ENCODE assay signal across 30 mouse cellular contexts in genomic region chr2:129526322-129526721, GRCm38 (mm10). TPM values are rescaled to one million over a fixed set of nuclear protein-coding genes. Genes with fewer than 3 reads are reported as not detected.
DNase-seq lines count a peak whose midpoint lies in the region; ATAC-seq and TF ChIP-seq lines count a peak whose summit lies in the region.
"Had no signal": no experiment of that assay in that cellular context is flagged by ENCODE, and none has a peak within 500 bp of the region (broad histone marks: within the 10 kb centered on the region; RNA-seq: fewer than 3 reads in every experiment).

No protein-coding gene starts in this region.

- no peaks in the 10 kb centered on the region for H3K36me3 ChIP-seq in kidney, embryonic 16.5 days (ENCODE audit: insufficient read depth, low read length)
- H3K36me3 ChIP-seq in limb, embryonic 11.5 days (ENCODE audit: control insufficient read depth, insufficient read depth, low read length): no peaks in the 10 kb centered on the region
- no peaks in the 10 kb centered on the region for H3K36me3 ChIP-seq in liver, embryonic 14.5 days (replicated peaks; ENCODE audit: control insufficient read depth, insufficient read depth, low read depth)
- H3K36me3 ChIP-seq in stomach, embryonic 16.5 days (ENCODE audit: control insufficient read depth, insufficient read depth, low read length): no peaks in the 10 kb centered on the region
- H3K36me3 ChIP-seq: embryonic facial prominence, embryonic 12.5 days; hindbrain, embryonic 10.5 days; midbrain, embryonic 12.5 days; neural tube, embryonic 12.5 days had no signal

- WGBS in kidney, embryonic 16.5 days: 54% methylated on average over 4 of the region's 4 CpGs
- 75% methylated on average over 4 of the region's 4 CpGs for WGBS in limb, embryonic 11.5 days
- WGBS in liver, embryonic 14.5 days (ENCODE audit: insufficient replicate concordance): 51% methylated on average over 4 of the region's 4 CpGs
- WGBS in stomach, embryonic 16.5 days: 47% methylated on average over 4 of the region's 4 CpGs

- 0 out of 2 replicates have a peak, but pooled peaks have one; percentile 15 for ATAC-seq in kidney, embryonic 16.5 days (ENCODE audit: low FRiP score, low TSS enrichment)
- no peak for ATAC-seq in limb, embryonic 11.5 days (ENCODE audit: insufficient number of reproducible peaks, low FRiP score, low TSS enrichment, low read depth)
- ATAC-seq in liver, embryonic 14.5 days (ENCODE audit: insufficient read depth): peak; percentile 65
- no peak for ATAC-seq in stomach, embryonic 16.5 days (ENCODE audit: insufficient read depth, low FRiP score)
- ATAC-seq: forebrain, postnatal 0 days; hindbrain, postnatal 0 days; intestine, embryonic 16.5 days had no signal

- TF ChIP-seq EP300 in liver, embryonic 14.5 days (IDR thresholded peaks at IDR 0.05; ENCODE audit: low read depth): no peak

- H3K27ac ChIP-seq in kidney, embryonic 16.5 days (ENCODE audit: low read length): no peak overlapping the region
- no peak overlapping the region for H3K27ac ChIP-seq in limb, embryonic 11.5 days (replicated peaks; ENCODE audit: low read depth, low read length)
- no peak overlapping the region for H3K27ac ChIP-seq in liver, embryonic 14.5 days
- H3K27ac ChIP-seq in stomach, embryonic 16.5 days (ENCODE audit: low read length): peak overlapping the region; percentile 78
- no peak overlapping the region for H3K27ac ChIP-seq in left cerebral cortex, adult 2 months
- H3K27ac ChIP-seq: embryonic facial prominence, embryonic 12.5 days; hindbrain, embryonic 10.5 days; hindbrain, postnatal 0 days; midbrain, embryonic 12.5 days; neural tube, embryonic 12.5 days had no signal

- no peaks in the 10 kb centered on the region for H3K9me3 ChIP-seq in kidney, embryonic 16.5 days (ENCODE audit: low read length)
- no peaks in the 10 kb centered on the region for H3K9me3 ChIP-seq in limb, embryonic 11.5 days (ENCODE audit: control insufficient read depth, low read length)
- H3K9me3 ChIP-seq in liver, embryonic 14.5 days (ENCODE audit: control insufficient read depth, low read length): no peaks in the 10 kb centered on the region
- H3K9me3 ChIP-seq in stomach, embryonic 16.5 days (replicated peaks; ENCODE audit: control insufficient read depth, low read length): no peaks in the 10 kb centered on the region
- H3K9me3 ChIP-seq: embryonic facial prominence, embryonic 12.5 days; hindbrain, embryonic 10.5 days; midbrain, embryonic 12.5 days; neural tube, embryonic 12.5 days had no signal

- H3K27me3 ChIP-seq in kidney, embryonic 16.5 days (ENCODE audit: insufficient read depth, low read length): no peaks in the 10 kb centered on the region
- H3K27me3 ChIP-seq in limb, embryonic 11.5 days (ENCODE audit: control insufficient read depth, insufficient read depth, low read length): no peaks in the 10 kb centered on the region
- no peaks in the 10 kb centered on the region for H3K27me3 ChIP-seq in liver, embryonic 14.5 days (ENCODE audit: control insufficient read depth, insufficient read depth, low read length)
- H3K27me3 ChIP-seq in stomach, embryonic 16.5 days (ENCODE audit: control insufficient read depth, insufficient read depth, low read length): no peaks in the 10 kb centered on the region
- H3K27me3 ChIP-seq: embryonic facial prominence, embryonic 12.5 days had no signal

- H3K4me3 ChIP-seq in kidney, embryonic 16.5 days (ENCODE audit: low read length): no peak overlapping the region
- no peak overlapping the region for H3K4me3 ChIP-seq in limb, embryonic 11.5 days (ENCODE audit: low read depth, low read length)
- no peak overlapping the region for H3K4me3 ChIP-seq in liver, embryonic 14.5 days (ENCODE audit: insufficient read depth in 1 of 2, low read depth in 2 of 2, low read length in 2 of 2)
- H3K4me3 ChIP-seq in stomach, embryonic 16.5 days (replicated peaks; ENCODE audit: low read length): no peak overlapping the region
- H3K4me3 ChIP-seq in left cerebral cortex, adult 2 months: no peak overlapping the region
- H3K4me3 ChIP-seq: embryonic facial prominence, embryonic 12.5 days; hindbrain, embryonic 10.5 days; midbrain, embryonic 12.5 days; neural tube, embryonic 12.5 days had no signal

- no peak for TF ChIP-seq CTCF in liver, embryonic 14.5 days (IDR thresholded peaks at IDR 0.05; ENCODE audit: low read depth)
- TF ChIP-seq CTCF in left cerebral cortex, adult 2 months (IDR thresholded peaks at IDR 0.05): no peak

- peaks cover 6% of the 10 kb centered on the region; the same call in 1 of the 2 replicates for H3K4me1 ChIP-seq in kidney, embryonic 16.5 days (ENCODE audit: insufficient read depth, low read length)
- peaks cover 5% of the 10 kb centered on the region; the same call in 1 of the 2 replicates for H3K4me1 ChIP-seq in limb, embryonic 11.5 days (ENCODE audit: control insufficient read depth, insufficient read depth, low read length)
- H3K4me1 ChIP-seq in liver, embryonic 14.5 days (replicated peaks; ENCODE audit: control insufficient read depth in 2 of 2, insufficient read depth in 2 of 2, low read length in 1 of 2): peaks cover 0 to 7% of the 10 kb centered on the region in 2 experiments; a peak in 2 of 4 replicates
- peaks cover 29% of the 10 kb centered on the region for H3K4me1 ChIP-seq in stomach, embryonic 16.5 days (ENCODE audit: control insufficient read depth, insufficient read depth, low read length)

- H3K4me2 ChIP-seq in kidney, embryonic 16.5 days (replicated peaks; ENCODE audit: low read depth, low read length): no peak overlapping the region
- H3K4me2 ChIP-seq in limb, embryonic 11.5 days (ENCODE audit: low read depth, severe bottlenecking): no peak overlapping the region
- no peak overlapping the region for H3K4me2 ChIP-seq in liver, embryonic 14.5 days (ENCODE audit: low read depth)
- H3K4me2 ChIP-seq in stomach, embryonic 16.5 days (ENCODE audit: low read depth, low read length): no peak overlapping the region
- H3K4me2 ChIP-seq: embryonic facial prominence, embryonic 12.5 days; heart, embryonic 11.5 days; midbrain, embryonic 12.5 days; neural tube, embryonic 12.5 days had no signal

- DNase-seq in kidney, postnatal 36 days: no peak
- peak; percentile 16 for DNase-seq in limb, embryonic 11.5 days (ENCODE audit: low spot score)
- DNase-seq in liver, embryonic 14.5 days (ENCODE audit: low read depth in 3 of 3, low spot score in 3 of 3): peak in 1 of 3 experiments; percentile 15
- DNase-seq in ovary, postnatal 10 days (ENCODE audit: low spot score): no peak
- DNase-seq in left cerebral cortex, adult 2 months (ENCODE audit: extremely low spot score in 1 of 2, low spot score in 2 of 2): no peak
- DNase-seq: adrenal gland, adult 2 months; cerebellum, adult 11-12 months; cerebellum, postnatal 14 days; forebrain, postnatal 0 days; kidney, adult 9 months; kidney, postnatal 25 days; layer of hippocampus, postnatal 36 days; lung, adult 18-20 months; lung, postnatal 14 days had no signal

- intact Hi-C loops in left cerebral cortex, adult 2 months (cut with DNase I): no loop called here

- no peak overlapping the region for H3K9ac ChIP-seq in kidney, embryonic 16.5 days (replicated peaks; ENCODE audit: low read length)
- H3K9ac ChIP-seq in limb, embryonic 11.5 days (ENCODE audit: low read length): no peak overlapping the region
- no peak overlapping the region for H3K9ac ChIP-seq in liver, embryonic 14.5 days (replicated peaks)
- H3K9ac ChIP-seq in stomach, embryonic 16.5 days (ENCODE audit: low read length): no peak overlapping the region; the same call in 1 of the 2 replicates
- H3K9ac ChIP-seq: embryonic facial prominence, embryonic 12.5 days; forebrain, postnatal 0 days; midbrain, embryonic 12.5 days; neural tube, embryonic 12.5 days had no signal

RNA-seq across cellular contexts. Expression of gene F830045P16Rik, which starts 10.1 kb away (rescaled TPM):
- polyA plus RNA-seq in kidney, embryonic 16.5 days (2015; fragmentation: Nextera tagmentation; extraction: Ambion mirVana): not detected in 2 replicates
- not detected in 2 replicates for polyA plus RNA-seq in limb, embryonic 11.5 days (2014; fragmentation: Nextera tagmentation; extraction: Ambion mirVana)
- 0.02 TPM in 1 of 2 replicates, not detected in the other for polyA plus RNA-seq in liver, embryonic 14.5 days (2012; rRNA removed)
- polyA plus RNA-seq in liver, embryonic 14.5 days (2014; fragmentation: Nextera tagmentation; extraction: Ambion mirVana): not detected in 2 replicates
- not detected in 2 replicates for polyA plus RNA-seq in stomach, embryonic 16.5 days (2015; fragmentation: Nextera tagmentation; extraction: Ambion mirVana)
- 1 to 10 TPM in 1 of 2 experiments, under 1 TPM in 1; 0.47 to 1.3 TPM for total RNA-seq in left cerebral cortex, adult 2 months (2021)
- total RNA-seq: adrenal gland, adult 2 months; adrenal gland, postnatal 4 days; ES-E14; forebrain, postnatal 0 days; gastrocnemius, adult 18-20 months; hindbrain, postnatal 0 days; megakaryocyte progenitor cell, adult 5-6 weeks had no signal
- polyA plus RNA-seq: adrenal gland, adult 2 months; embryonic facial prominence, embryonic 12.5 days; forebrain, embryonic 11.5 days; forebrain, postnatal 0 days; heart, embryonic 11.5 days; heart, postnatal 0 days; hindbrain, embryonic 10.5 days; hindbrain, postnatal 0 days; intestine, embryonic 16.5 days; midbrain, embryonic 12.5 days; neural tube, embryonic 12.5 days; testis, adult 2 months had no signal

Comparison
In these comparisons a context has a peak if more than half of its experiments do, and no peak if none do; other contexts are left out.
1. ATAC-seq: peak in kidney, embryonic 16.5 days (single experiment) and liver, embryonic 14.5 days (single experiment); none in limb, embryonic 11.5 days (single experiment) and stomach, embryonic 16.5 days (single experiment).